Mouse (Mus musculus): Measurements from ENCODE around the gene Cdc42bpg. TPM values are rescaled to one million over a fixed set of nuclear protein-coding genes. Genes with fewer than 3 reads are reported as not detected.

The Cdc42bpg gene
- polyA plus RNA-seq, 1 experiment from 2014 or later = 0.64 TPM

GRCm38 (mm10) chr19:6346023-6346422 is 39.8 kb downstream of the Cdc42bpg start:
- WGBS = 87% methylated on average over 5 of the region's 5 CpGs
- Histone ChIP-seq H3K27ac (ENCODE audit: low read length) (no peak overlapping the region), H3K27me3 (ENCODE audit: control insufficient read depth, insufficient read depth, low read length) (no peaks in the 10 kb centered on the region), H3K9ac (ENCODE audit: low read length) (no peak overlapping the region), H3K9me3 (replicated peaks; ENCODE audit: control insufficient read depth, low read length) (no peaks in the 10 kb centered on the region), H3K36me3 (ENCODE audit: control insufficient read depth, insufficient read depth) (peaks cover 7% of the 10 kb centered on the region), H3K4me1 (ENCODE audit: control insufficient read depth, insufficient read depth, low read length) (peaks cover 5% of the 10 kb centered on the region; the same call in 1 of the 2 replicates), H3K4me3 (ENCODE audit: low read length) (no peak overlapping the region), H3K4me2 (ENCODE audit: low read depth, low read length) (no peak overlapping the region)
- ATAC-seq (replicated peaks; ENCODE audit: extremely low read depth, insufficient read depth, low FRiP score) = no peak

- peaks cover 3% of the 10 kb centered on the region; the same call in 1 of the 2 replicates for H3K4me1 ChIP-seq (ENCODE audit: control insufficient read depth, insufficient read depth, low read length)
- H3K27me3 ChIP-seq (ENCODE audit: control insufficient read depth, insufficient read depth, low read length) = no peaks in the 10 kb centered on the region
- no peak overlapping the region for H3K9ac ChIP-seq (ENCODE audit: low read length)
- H3K9me3 ChIP-seq (replicated peaks; ENCODE audit: control insufficient read depth, low read length) = no peaks in the 10 kb centered on the region
- H3K36me3 ChIP-seq (ENCODE audit: control insufficient read depth, insufficient read depth) = peaks cover 7% of the 10 kb centered on the region
- H3K4me2 ChIP-seq (ENCODE audit: low read depth, low read length) = no peak overlapping the region
- ATAC-seq (replicated peaks; ENCODE audit: extremely low read depth, insufficient read depth, low FRiP score) = no peak
- no peak overlapping the region for H3K27ac ChIP-seq (ENCODE audit: low read length)
- no peak overlapping the region for H3K4me3 ChIP-seq (ENCODE audit: low read length)
- WGBS = 75% methylated on average over 10 of the region's 10 CpGs
These were observed 40.4 kb downstream of the Cdc42bpg start for GRCm38 (mm10) chr19:6346661-6347060.

GRCm38 (mm10) chr19:6347615-6348014 is 41.4 kb downstream of the Cdc42bpg start:
- peaks cover 3% of the 10 kb centered on the region; the same call in 1 of the 2 replicates for H3K4me1 ChIP-seq (ENCODE audit: control insufficient read depth, insufficient read depth, low read length)
- H3K27ac ChIP-seq (ENCODE audit: low read length) = no peak overlapping the region
- ATAC-seq (replicated peaks; ENCODE audit: extremely low read depth, insufficient read depth, low FRiP score) = no peak
- H3K4me2 ChIP-seq (ENCODE audit: low read depth, low read length) = no peak overlapping the region
- no peaks in the 10 kb centered on the region for H3K9me3 ChIP-seq (replicated peaks; ENCODE audit: control insufficient read depth, low read length)
- H3K4me3 ChIP-seq (ENCODE audit: low read length) = no peak overlapping the region
- H3K36me3 ChIP-seq (ENCODE audit: control insufficient read depth, insufficient read depth) = peaks cover 7% of the 10 kb centered on the region
- H3K27me3 ChIP-seq (ENCODE audit: control insufficient read depth, insufficient read depth, low read length) = no peaks in the 10 kb centered on the region
- no peak overlapping the region for H3K9ac ChIP-seq (ENCODE audit: low read length)
- WGBS = 88% methylated on average over 4 of the region's 4 CpGs

GRCm38 (mm10) chr19:6348717-6349116 is 42.5 kb downstream of the Cdc42bpg start:
- H3K27me3 ChIP-seq (ENCODE audit: control insufficient read depth, insufficient read depth, low read length) = no peaks in the 10 kb centered on the region
- 38% methylated on average over 9 of the region's 9 CpGs for WGBS
- no peaks in the 10 kb centered on the region for H3K9me3 ChIP-seq (replicated peaks; ENCODE audit: control insufficient read depth, low read length)
- no peak overlapping the region for H3K4me3 ChIP-seq (ENCODE audit: low read length)
- no peak for ATAC-seq (replicated peaks; ENCODE audit: extremely low read depth, insufficient read depth, low FRiP score)
- peaks cover 7% of the 10 kb centered on the region for H3K36me3 ChIP-seq (ENCODE audit: control insufficient read depth, insufficient read depth)
- no peak overlapping the region for H3K9ac ChIP-seq (ENCODE audit: low read length)
- no peak overlapping the region for H3K4me2 ChIP-seq (ENCODE audit: low read depth, low read length)
- H3K27ac ChIP-seq (ENCODE audit: low read length) = peak overlapping the region; percentile 26
- peaks cover 3% of the 10 kb centered on the region; the same call in 1 of the 2 replicates for H3K4me1 ChIP-seq (ENCODE audit: control insufficient read depth, insufficient read depth, low read length)

- Histone ChIP-seq H3K27ac (ENCODE audit: low read length) (peak overlapping the region; percentile 65), H3K9ac (ENCODE audit: low read length) (no peak overlapping the region), H3K4me3 (ENCODE audit: low read length) (no peak overlapping the region), H3K36me3 (ENCODE audit: control insufficient read depth, insufficient read depth) (peaks cover 12% of the 10 kb centered on the region), H3K27me3 (ENCODE audit: control insufficient read depth, insufficient read depth, low read length) (no peaks in the 10 kb centered on the region), H3K4me2 (ENCODE audit: low read depth, low read length) (no peak overlapping the region), H3K9me3 (replicated peaks; ENCODE audit: control insufficient read depth, low read length) (no peaks in the 10 kb centered on the region), H3K4me1 (ENCODE audit: control insufficient read depth, insufficient read depth, low read length) (peaks cover 3% of the 10 kb centered on the region)
- WGBS = 37% methylated on average over 14 of the region's 14 CpGs
- peak; percentile 67 for ATAC-seq (replicated peaks; ENCODE audit: extremely low read depth, insufficient read depth, low FRiP score)
These were observed 43.1 kb downstream of the Cdc42bpg start for GRCm38 (mm10) chr19:6349215-6349983.

- peaks cover 3% of the 10 kb centered on the region for H3K4me1 ChIP-seq (ENCODE audit: control insufficient read depth, insufficient read depth, low read length)
- ATAC-seq (replicated peaks; ENCODE audit: extremely low read depth, insufficient read depth, low FRiP score) = no peak
- H3K36me3 ChIP-seq (ENCODE audit: control insufficient read depth, insufficient read depth) = peaks cover 7% of the 10 kb centered on the region
- H3K27me3 ChIP-seq (ENCODE audit: control insufficient read depth, insufficient read depth, low read length) = no peaks in the 10 kb centered on the region
- no peak overlapping the region for H3K4me3 ChIP-seq (ENCODE audit: low read length)
- no peak overlapping the region for H3K9ac ChIP-seq (ENCODE audit: low read length)
- no peak overlapping the region for H3K27ac ChIP-seq (ENCODE audit: low read length)
- H3K4me2 ChIP-seq (ENCODE audit: low read depth, low read length) = no peak overlapping the region
- WGBS = 49% methylated on average over 14 of the region's 14 CpGs
- H3K9me3 ChIP-seq (replicated peaks; ENCODE audit: control insufficient read depth, low read length) = no peaks in the 10 kb centered on the region
These were observed 45.3 kb downstream of the Cdc42bpg start for GRCm38 (mm10) chr19:6351431-6352106.

- no peak overlapping the region for H3K4me2 ChIP-seq (ENCODE audit: low read depth, low read length)
- peaks cover 5% of the 10 kb centered on the region for H3K36me3 ChIP-seq (ENCODE audit: control insufficient read depth, insufficient read depth)
- H3K27ac ChIP-seq (ENCODE audit: low read length) = no peak overlapping the region
- H3K9ac ChIP-seq (ENCODE audit: low read length) = no peak overlapping the region
- H3K4me3 ChIP-seq (ENCODE audit: low read length) = no peak overlapping the region
- no peaks in the 10 kb centered on the region for H3K27me3 ChIP-seq (ENCODE audit: control insufficient read depth, insufficient read depth, low read length)
- ATAC-seq (replicated peaks; ENCODE audit: extremely low read depth, insufficient read depth, low FRiP score) = no peak
- no peaks in the 10 kb centered on the region for H3K9me3 ChIP-seq (replicated peaks; ENCODE audit: control insufficient read depth, low read length)
- WGBS = 71% methylated on average over 2 of the region's 2 CpGs
- H3K4me1 ChIP-seq (ENCODE audit: control insufficient read depth, insufficient read depth, low read length) = peaks cover 3% of the 10 kb centered on the region
These were observed 45.9 kb downstream of the Cdc42bpg start for GRCm38 (mm10) chr19:6352107-6352505.

GRCm38 (mm10) chr19:6354030-6354429 is 47.8 kb downstream of the Cdc42bpg start:
- H3K27ac ChIP-seq (ENCODE audit: low read length) = no peak overlapping the region
- no peaks in the 10 kb centered on the region for H3K27me3 ChIP-seq (ENCODE audit: control insufficient read depth, insufficient read depth, low read length)
- H3K4me3 ChIP-seq (ENCODE audit: low read length) = no peak overlapping the region
- peaks cover 3% of the 10 kb centered on the region for H3K4me1 ChIP-seq (ENCODE audit: control insufficient read depth, insufficient read depth, low read length)
- 65% methylated on average over 7 of the region's 7 CpGs for WGBS
- H3K36me3 ChIP-seq (ENCODE audit: control insufficient read depth, insufficient read depth) = peaks cover 5% of the 10 kb centered on the region; the same call in 1 of the 2 replicates
- no peak overlapping the region for H3K4me2 ChIP-seq (ENCODE audit: low read depth, low read length)
- no peak for ATAC-seq (replicated peaks; ENCODE audit: extremely low read depth, insufficient read depth, low FRiP score)
- H3K9ac ChIP-seq (ENCODE audit: low read length) = no peak overlapping the region
- H3K9me3 ChIP-seq (replicated peaks; ENCODE audit: control insufficient read depth, low read length) = no peaks in the 10 kb centered on the region

- no peak for ATAC-seq (replicated peaks; ENCODE audit: extremely low read depth, insufficient read depth, low FRiP score)
- Histone ChIP-seq H3K4me1 (ENCODE audit: control insufficient read depth, insufficient read depth, low read length) (peaks cover 17% of the 10 kb centered on the region), H3K36me3 (ENCODE audit: control insufficient read depth, insufficient read depth) (peaks cover 12% of the 10 kb centered on the region), H3K4me2 (ENCODE audit: low read depth, low read length) (no peak overlapping the region), H3K27me3 (ENCODE audit: control insufficient read depth, insufficient read depth, low read length) (no peaks in the 10 kb centered on the region), H3K9me3 (replicated peaks; ENCODE audit: control insufficient read depth, low read length) (no peaks in the 10 kb centered on the region), H3K9ac (ENCODE audit: low read length) (no peak overlapping the region), H3K4me3 (ENCODE audit: low read length) (no peak overlapping the region), H3K27ac (ENCODE audit: low read length) (no peak overlapping the region)
- 84% methylated on average over 3 of the region's 3 CpGs for WGBS
These were observed 55.0 kb downstream of the Cdc42bpg start for GRCm38 (mm10) chr19:6361291-6361690.
